Mouse (Mus musculus): ENCODE measurements at regions not wholly inside any gene's neighbourhood (a gene's known extent, or its start where the extent isn't known, plus 50 kb on each side); places are given as distances from the start of the nearest gene placed in this dataset.

DNA sequence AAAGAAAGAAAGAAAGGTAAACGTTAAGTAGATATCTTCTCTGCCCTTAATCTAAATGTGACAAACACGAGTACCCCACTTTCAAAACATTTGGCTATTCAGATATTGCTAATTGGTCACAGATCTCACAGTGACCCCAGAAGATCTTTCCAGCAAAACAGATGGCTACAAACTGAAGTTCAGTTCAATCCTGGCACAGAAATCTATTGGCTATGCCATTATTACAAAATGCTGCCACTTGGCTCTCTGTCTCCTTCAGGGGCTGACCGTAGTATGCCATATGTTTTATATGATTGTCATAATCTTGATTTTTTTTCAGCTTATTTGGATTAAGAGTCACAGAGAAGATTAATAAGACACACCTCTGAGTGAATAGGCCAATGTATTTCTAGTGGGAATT lies 873.2 kb downstream of the Slc22a22 start:
- no peak for DNase-seq
- intact Hi-C loops (cut with DNase I) = no loop called here

DNA sequence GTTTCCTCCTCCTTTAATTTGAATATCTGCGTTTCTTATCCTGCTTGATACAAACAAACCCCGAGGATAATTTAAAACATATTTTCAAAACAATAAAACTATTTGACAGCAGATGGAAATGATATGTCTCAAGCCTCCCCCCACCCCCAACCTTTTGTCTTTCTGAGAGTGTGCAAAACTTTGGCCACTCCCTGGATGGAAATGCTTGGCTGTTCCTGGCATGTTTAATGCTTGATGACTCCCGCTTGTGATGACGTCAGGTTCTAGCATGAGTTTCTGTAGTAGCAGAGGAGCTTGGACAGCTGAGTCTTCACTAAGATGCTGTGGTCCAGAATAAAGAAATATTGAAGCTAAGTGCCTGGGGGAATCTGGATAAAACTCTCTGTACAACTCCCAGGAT lies 884.8 kb downstream of the Slc22a22 start:
- DNase-seq = no peak
- intact Hi-C loops (cut with DNase I) = no loop called here

- no peak for DNase-seq
- intact Hi-C loops (cut with DNase I) = no loop called here
Observed at GRCm38 (mm10) chr15:56580745-56581515, 896.5 kb downstream of the Slc22a22 start.

DNA sequence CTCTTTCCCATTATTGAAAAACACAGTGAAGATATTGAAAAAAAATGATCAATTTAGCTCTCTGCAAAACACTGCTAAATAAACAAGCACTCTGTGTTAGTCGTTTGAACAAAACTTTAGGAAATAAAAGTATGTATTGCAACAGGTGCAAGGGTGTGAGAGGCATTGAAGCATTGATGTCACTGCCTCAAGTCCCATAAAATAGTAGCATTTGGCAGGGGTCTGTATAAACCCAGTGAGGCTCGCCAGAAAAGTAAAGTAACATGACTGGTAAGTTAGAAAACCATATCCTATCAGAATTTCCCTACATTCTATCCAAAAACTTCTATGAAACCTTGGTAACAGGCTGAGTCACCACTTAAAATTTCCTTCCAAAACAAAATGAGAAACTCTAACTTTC lies 914.2 kb downstream of the Slc22a22 start:
- DNase-seq = no peak
- intact Hi-C loops (cut with DNase I) = no loop called here

DNA sequence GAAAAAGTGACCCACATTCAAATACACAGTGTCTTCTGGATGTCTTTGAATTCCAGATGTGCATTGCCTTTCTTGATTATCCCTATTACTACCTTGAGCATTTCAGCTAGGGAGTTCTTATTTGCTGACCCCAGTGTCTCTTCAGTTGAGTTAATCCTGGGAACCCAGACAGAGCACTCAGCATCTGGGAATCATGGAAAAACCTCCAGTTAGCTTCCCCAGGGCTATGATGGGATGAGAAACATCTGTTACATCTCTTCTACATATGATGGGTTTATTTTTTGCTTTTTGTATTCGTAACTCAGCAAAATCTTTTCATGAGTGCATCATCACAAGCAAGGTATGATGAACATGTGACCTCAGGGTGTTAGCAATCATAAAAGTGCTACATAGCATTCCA lies 914.6 kb downstream of the Slc22a22 start:
- no peak for DNase-seq
- intact Hi-C loops (cut with DNase I) = no loop called here

GRCm38 (mm10) chr15:56562143-56562542 lies 915.3 kb downstream of the Slc22a22 start:
- no peak for DNase-seq
- intact Hi-C loops (cut with DNase I) = no loop called here

DNA sequence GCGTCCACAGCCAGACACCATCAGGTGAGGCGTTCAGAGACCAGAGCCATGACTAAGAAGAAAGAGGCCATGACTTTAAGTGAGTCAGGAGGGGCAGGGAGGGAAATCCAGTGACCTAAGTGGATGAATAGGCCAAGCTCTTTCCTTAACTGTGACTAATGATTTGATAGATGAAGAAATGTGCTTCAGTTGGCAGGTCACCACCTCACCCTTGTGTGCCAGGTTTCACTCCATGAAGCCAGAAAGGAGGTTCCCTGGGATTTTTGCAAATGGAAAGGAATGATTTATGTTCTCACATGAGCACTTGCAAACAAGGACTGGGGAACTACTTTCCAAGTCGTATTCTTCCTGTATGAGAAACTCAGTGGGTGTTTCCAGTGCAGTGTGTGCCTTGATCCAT lies 923.0 kb downstream of the Slc22a22 start:
- peak; percentile 10 to 11 for DNase-seq
- intact Hi-C loops (cut with DNase I) = no loop called here

- DNase-seq = no peak
- intact Hi-C loops (cut with DNase I) = no loop called here
Observed at GRCm38 (mm10) chr15:56553851-56554250, 923.6 kb downstream of the Slc22a22 start.

GRCm38 (mm10) chr15:56531529-56531928 lies 945.9 kb downstream of the Slc22a22 start:
- DNase-seq = no peak
- intact Hi-C loops (cut with DNase I) = no loop called here

- intact Hi-C loops (cut with DNase I) = no loop called here
- no peak for DNase-seq
Observed at GRCm38 (mm10) chr15:56518379-56518778, 959.0 kb downstream of the Slc22a22 start.

GRCm38 (mm10) chr15:56516095-56516494 lies 961.3 kb downstream of the Slc22a22 start:
- no peak for DNase-seq
- intact Hi-C loops (cut with DNase I) = no loop called here

DNA sequence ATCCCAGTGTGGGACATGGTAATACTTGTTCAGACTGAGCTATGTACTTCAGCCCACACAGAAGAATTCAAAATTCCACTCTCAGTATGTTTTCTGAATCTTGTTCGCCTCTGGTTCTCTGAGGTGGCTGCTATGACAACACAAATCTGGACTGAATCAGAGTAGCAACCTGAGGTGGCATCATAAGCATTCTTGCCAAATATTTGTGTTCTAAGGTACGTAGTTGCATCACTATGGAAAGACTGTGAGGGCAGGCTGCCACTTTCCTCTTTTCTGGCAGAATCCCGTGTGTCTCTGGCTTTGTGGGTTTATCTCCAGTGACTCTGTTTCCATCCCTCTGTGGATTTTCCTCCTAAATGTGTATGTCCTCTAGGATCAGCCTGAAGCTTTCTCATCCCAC lies 978.7 kb downstream of the Slc22a22 start:
- DNase-seq = no peak
- intact Hi-C loops (cut with DNase I) = no loop called here

DNA sequence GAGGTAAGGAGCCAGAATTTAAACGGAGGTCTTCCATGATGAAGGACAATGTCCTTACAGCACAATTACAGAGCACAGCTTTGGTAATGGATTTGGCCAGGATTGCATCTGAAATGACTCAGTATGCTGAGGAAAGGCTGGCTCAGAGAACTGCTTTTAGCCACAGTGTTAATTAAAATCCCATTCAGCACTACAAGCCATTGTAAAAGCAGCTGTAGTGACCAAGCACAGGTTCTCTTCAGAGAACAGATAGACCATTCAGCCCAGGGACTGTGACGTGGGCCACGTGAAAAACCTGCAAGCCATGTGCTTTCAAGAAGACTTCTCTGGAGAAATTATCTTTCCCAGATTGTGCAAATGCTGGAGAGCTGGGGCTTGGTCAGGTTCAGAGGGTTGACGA lies 979.7 kb downstream of the Slc22a22 start:
- peak in 1 of 2 experiments; percentile 1 for DNase-seq
- intact Hi-C loops (cut with DNase I) = no loop called here

DNA sequence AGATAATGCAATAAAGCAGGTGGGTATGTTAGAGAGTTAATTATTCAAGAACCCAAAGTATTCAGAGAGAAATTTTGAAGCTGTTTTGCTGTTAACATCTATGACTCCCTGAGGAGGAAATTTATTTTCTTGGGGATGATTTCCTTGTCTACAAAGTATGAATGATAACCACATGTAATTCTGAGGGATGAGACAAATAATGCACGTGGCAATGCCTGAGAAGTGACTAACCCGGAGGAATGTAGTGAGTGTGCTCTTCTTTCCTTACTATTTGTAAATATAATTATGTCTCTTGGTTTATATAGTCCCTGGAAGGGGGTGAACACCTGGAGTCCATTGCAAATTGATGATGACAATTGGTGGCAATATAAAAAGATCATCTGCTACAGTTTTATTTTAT lies 981.1 kb downstream of the Slc22a22 start:
- intact Hi-C loops (cut with DNase I) = no loop called here
- no peak for DNase-seq

DNA sequence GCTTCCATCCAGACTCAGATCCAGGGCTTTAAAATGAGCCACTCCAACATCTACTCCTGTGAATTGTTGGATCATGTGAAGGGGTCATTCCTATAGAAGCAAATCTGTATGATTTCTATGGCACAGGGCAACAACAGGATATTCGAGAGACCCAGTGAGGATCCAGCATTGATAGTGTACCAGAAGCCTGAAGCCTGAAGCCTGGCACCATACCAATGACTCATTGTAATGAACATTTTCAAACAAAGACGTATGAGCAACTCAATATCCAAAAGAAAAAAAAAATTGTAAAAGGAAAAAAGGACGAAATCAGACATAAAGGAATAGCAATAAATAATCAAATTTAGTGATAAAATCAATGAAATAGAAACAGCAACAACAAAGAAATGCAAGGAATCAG lies 991.5 kb downstream of the Slc22a22 start:
- intact Hi-C loops (cut with DNase I) = no loop called here
- DNase-seq = no peak

GRCm38 (mm10) chr15:56484693-56485092 lies 992.7 kb downstream of the Slc22a22 start:
- intact Hi-C loops (cut with DNase I) = no loop called here
- no peak for DNase-seq

DNA sequence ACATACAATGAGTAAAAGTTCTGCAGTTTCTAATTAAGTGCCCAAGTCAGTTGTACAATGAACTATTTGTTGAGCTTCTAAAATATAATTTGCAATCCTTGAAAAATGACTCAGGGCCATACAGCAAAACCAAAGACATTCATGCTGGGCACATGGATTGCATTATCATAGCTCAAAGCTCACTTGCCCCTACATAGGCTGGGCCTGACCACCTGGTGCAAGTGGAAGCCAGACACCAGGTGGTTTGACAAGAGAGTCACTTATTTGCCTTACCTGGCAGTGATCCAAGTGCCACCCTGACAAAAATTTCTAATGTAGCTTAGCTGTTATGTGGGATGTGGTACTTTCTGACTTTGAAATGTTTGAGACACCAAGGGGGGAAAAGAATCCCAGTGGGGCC lies 997.7 kb downstream of the Slc22a22 start:
- no peak for DNase-seq
- intact Hi-C loops (cut with DNase I) = no loop called here

GRCm38 (mm10) chr15:56479015-56479414 lies 998.4 kb downstream of the Slc22a22 start:
- DNase-seq = no peak
- intact Hi-C loops (cut with DNase I) = no loop called here

GRCm38 (mm10) chr15:56473679-56474078 lies 1003.7 kb downstream of the Slc22a22 start:
- DNase-seq = no peak
- intact Hi-C loops (cut with DNase I) = no loop called here

- intact Hi-C loops (cut with DNase I) = no loop called here
- no peak for DNase-seq
Observed at GRCm38 (mm10) chr15:56451881-56452280, 1025.5 kb downstream of the Slc22a22 start.

GRCm38 (mm10) chr15:56448015-56448645 lies 1029.3 kb downstream of the Slc22a22 start:
- no peak for DNase-seq
- intact Hi-C loops (cut with DNase I) = no loop called here

GRCm38 (mm10) chr15:56440171-56440570 lies 1037.3 kb downstream of the Slc22a22 start:
- intact Hi-C loops (cut with DNase I) = no loop called here
- no peak for DNase-seq

Data from heart, postnatal 36 days (tissue).